Mouse (Mus musculus) erythroblast, embryonic 14.5 days (primary cell): ENCODE measurements around the gene Cacna2d1.

Experiments used
- GATA1 ChIP-seq: IDR thresholded peaks from 2 replicates; pipeline ENCODE4 v1.6.1; 2012; ENCODE audit warnings: low read length, inconsistent platforms, mixed read lengths
- TAL1 ChIP-seq: IDR thresholded peaks from 3 replicates; pipeline ENCODE4 v1.6.1; 2012; ENCODE audit warnings: low read length, inconsistent platforms, mixed read lengths

GRCm38 (mm10) chr5:16363171-16363570, 428.7 kb downstream of the Cacna2d1 start:
- TF ChIP-seq TAL1 (no peak), GATA1 (no peak)
